Mouse (Mus musculus) forebrain, embryonic 10.5 days (tissue): Measurements from ENCODE around the gene Smad6. TPM values are rescaled to one million over a fixed set of nuclear protein-coding genes. Genes with fewer than 3 reads are reported as not detected.

ENCODE experiments used
- DNase-seq: peaks from one replicate; pipeline ENCODE4 v3.0.0-alpha.2; 2017; ENCODE audit warnings: low spot score; ENCODE audit errors: extremely low spot score
- H3K27ac ChIP-seq: fragments of 300-500 bp; sonication (generic); 2 replicates; pipeline ENCODE4 v1.5.1; 2016; ENCODE audit warnings: mild to moderate bottlenecking
- H3K27me3 ChIP-seq: fragments of 300-500 bp; sonication (generic); 2 replicates; pipeline ENCODE4 v1.6.1; 2016; ENCODE audit warnings: mild to moderate bottlenecking; ENCODE audit not compliant: poor library complexity, severe bottlenecking
- H3K36me3 ChIP-seq: fragments of 300-500 bp; sonication (generic); replicated peaks from 2 replicates; pipeline ENCODE4 v1.6.1; 2016; ENCODE audit warnings: mild to moderate bottlenecking, moderate library complexity
- H3K4me1 ChIP-seq: fragments of 300-500 bp; sonication (generic); 2 replicates; pipeline ENCODE4 v1.6.1; 2016
- H3K4me3 ChIP-seq: fragments of 300-500 bp; sonication (generic); 2 replicates; pipeline ENCODE4 v1.5.1; 2016; ENCODE audit warnings: mild to moderate bottlenecking, moderate library complexity
- H3K9me3 ChIP-seq: fragments of 300-500 bp; sonication (generic); 2 replicates; pipeline ENCODE4 v1.6.1; 2016; ENCODE audit warnings: mild to moderate bottlenecking, moderate library complexity
- WGBS: fragments of 180-500 bp; shearing (Covaris S2); methylation state at CpG from one replicate; pipeline ENCODE4 v1.1.7; 2016; 5-methylcytosine and 5-hydroxymethylcytosine counted together
- polyA plus RNA-seq: library from polyadenylated mRNA; unstranded; fragments of >200 nt; fragmentation: Nextera tagmentation; extraction: Ambion mirVana; gene quantifications from 2 replicates; pipeline ENCODE4 v1.2.1, GENCODE M21; 2016

Gene Smad6
- polyA plus RNA-seq, 1 experiment from 2014 or later = 3.7 TPM

DNA sequence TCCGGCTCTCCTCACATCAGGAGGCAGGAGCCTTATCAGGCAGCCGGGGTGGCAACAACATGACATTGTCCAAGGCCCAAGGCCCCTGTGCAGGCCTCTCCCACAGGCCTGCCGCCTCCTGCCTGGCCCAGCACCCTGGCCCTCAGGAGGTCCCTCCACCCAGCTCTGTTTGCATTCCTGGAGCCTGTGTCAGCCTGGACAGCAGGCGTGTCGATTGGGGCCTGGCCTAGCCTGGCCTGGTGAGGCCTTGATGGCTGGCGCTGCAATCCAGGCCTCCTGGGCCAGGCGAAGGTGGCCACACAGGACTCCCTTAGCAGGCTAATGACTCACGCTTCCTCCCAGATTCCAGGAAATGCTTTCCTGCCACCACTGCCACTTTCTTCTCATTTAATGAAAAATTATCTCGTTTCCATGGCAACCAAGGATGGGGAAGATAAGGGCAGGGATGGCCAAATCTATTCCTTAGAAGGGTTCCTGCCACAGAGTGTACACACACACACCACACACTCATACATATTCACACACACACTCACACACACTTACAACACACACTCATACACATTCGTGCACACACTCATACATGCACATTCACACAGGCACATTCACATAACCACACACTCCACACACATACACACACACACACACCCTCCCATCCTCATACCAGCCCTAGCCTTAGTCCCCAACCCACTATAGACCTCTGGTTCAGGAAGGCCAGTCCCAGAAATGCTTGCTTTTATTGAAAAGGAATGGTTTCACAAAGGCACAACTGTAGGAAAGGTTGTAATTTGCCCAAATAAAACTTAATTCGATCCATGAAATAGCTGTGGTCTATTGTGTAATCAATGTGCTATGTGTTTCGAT is 79.9 kb downstream of the Smad6 start:
- no peaks in the 10 kb centered on the region for H3K36me3 ChIP-seq
- H3K27ac ChIP-seq = peak overlapping the region; percentile 60; the same call in 1 of the 2 replicates
- no peaks in the 10 kb centered on the region for H3K9me3 ChIP-seq
- WGBS = 81% methylated on average over 12 of the region's 12 CpGs
- no peak for DNase-seq
- H3K27me3 ChIP-seq = no peaks in the 10 kb centered on the region
- H3K4me3 ChIP-seq = no peak overlapping the region
- H3K4me1 ChIP-seq = peaks cover 19% of the 10 kb centered on the region

DNA sequence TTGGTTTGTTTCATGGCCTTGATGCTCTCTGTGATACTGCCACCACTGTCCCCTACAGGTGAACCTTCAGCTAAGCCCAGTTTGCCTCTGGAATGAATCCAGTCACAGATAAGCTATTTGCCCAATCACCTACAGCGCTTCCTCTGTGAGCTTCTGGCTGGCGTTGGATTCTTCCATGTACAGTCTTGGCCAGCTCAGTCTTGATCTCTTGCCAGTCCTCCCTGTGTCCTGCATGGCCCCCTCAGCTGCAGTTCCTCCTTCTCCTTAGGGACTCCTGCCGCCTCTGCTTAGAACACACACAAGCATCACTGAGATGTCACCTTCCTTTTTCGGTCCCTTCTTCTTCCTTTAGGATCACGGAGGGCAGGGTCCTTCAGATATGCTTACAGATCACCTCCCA is 85.6 kb downstream of the Smad6 start:
- WGBS = 86% methylated on average over 5 of the region's 5 CpGs
- Histone ChIP-seq H3K36me3 (no peaks in the 10 kb centered on the region), H3K9me3 (no peaks in the 10 kb centered on the region), H3K4me3 (no peak overlapping the region), H3K27ac (0 out of 2 replicates have a peak overlapping the region, but pooled peaks have one; percentile 18), H3K4me1 (peaks cover 13% of the 10 kb centered on the region), H3K27me3 (no peaks in the 10 kb centered on the region)
- DNase-seq = no peak

DNA sequence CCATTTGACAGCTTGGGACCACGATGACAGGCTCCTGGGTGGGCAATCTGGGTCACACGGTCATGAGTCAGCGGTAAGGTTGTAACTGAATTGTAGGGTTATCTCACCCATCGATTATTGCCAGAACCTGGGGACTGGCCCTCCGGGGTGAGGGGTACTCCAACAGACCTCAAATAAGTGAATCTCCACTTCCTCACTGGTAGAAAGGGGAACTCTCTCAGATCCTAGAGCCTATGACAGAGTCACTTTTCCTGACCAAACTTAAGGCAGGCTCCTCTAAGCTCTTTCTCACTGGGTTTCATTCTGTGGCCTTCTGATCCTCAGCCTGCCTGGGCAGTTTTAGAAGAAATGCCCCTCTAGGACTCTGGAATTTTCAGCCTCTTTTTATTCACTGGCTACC is 88.8 kb downstream of the Smad6 start:
- H3K27me3 ChIP-seq = peaks cover 14% of the 10 kb centered on the region
- no peak overlapping the region; the same call in 1 of the 2 replicates for H3K27ac ChIP-seq
- 69% methylated on average over 5 of the region's 5 CpGs for WGBS
- peaks cover 23% of the 10 kb centered on the region for H3K4me1 ChIP-seq
- no peak overlapping the region for H3K4me3 ChIP-seq
- H3K36me3 ChIP-seq = no peaks in the 10 kb centered on the region
- no peaks in the 10 kb centered on the region for H3K9me3 ChIP-seq
- no peak for DNase-seq

DNA sequence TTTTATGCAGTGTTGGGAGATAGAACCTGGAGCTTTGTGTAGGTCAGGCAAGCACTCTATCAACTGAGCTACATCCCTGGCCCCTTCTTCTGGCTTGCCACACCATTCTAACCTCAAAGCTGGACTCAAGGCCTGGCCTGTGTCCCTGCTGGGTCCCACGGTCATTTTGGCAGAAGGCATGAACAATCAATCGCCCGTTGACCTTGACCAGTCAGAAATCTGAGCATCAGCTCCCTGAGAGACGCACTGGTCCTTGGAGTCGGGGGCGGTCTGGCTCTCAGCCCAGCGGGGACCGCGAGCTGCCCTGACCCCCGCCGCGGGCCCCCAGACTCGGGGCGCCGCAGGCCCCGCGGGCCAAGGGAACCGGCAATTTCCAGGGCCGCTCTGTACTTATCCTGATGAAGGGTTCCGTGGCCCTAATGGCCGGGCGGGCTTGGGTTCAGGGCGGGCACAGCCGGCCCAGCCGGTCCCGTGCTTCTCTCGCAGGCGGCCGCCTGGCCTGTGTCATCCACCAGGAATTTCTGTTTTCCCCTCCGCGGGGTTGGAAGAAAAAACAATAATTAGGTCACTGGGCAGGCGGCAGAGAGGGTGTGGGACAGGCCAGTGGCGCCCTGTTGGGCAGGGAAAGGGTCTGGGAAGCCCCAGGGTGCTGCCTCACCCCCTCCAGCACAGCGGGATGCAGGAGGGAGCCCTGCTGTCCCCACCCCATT is 94.4 kb downstream of the Smad6 start:
- Histone ChIP-seq H3K4me1 (peaks cover 28% of the 10 kb centered on the region), H3K4me3 (peak overlapping the region; percentile 52), H3K27ac (peak overlapping the region; percentile 83), H3K9me3 (no peaks in the 10 kb centered on the region), H3K36me3 (no peaks in the 10 kb centered on the region), H3K27me3 (peaks cover 50% of the 10 kb centered on the region)
- 7% methylated on average over 34 of the region's 34 CpGs for WGBS
- DNase-seq = peak; percentile 39

GRCm38 (mm10) chr9:63926377-63926776 is 95.5 kb downstream of the Smad6 start:
- H3K36me3 ChIP-seq = no peaks in the 10 kb centered on the region
- no peaks in the 10 kb centered on the region for H3K9me3 ChIP-seq
- 83% methylated on average over 7 of the region's 7 CpGs for whole genome bisulfite sequencing
- no peak overlapping the region for H3K4me3 ChIP-seq
- no peak for DNase-seq
- peaks cover 50% of the 10 kb centered on the region for H3K27me3 ChIP-seq
- H3K4me1 ChIP-seq = peaks cover 24% of the 10 kb centered on the region
- no peak overlapping the region for H3K27ac ChIP-seq

- WGBS = 85% methylated on average over 9 of the region's 9 CpGs
- no peak overlapping the region for H3K27ac ChIP-seq
- no peak overlapping the region for H3K4me3 ChIP-seq
- peaks cover 37% of the 10 kb centered on the region for H3K27me3 ChIP-seq
- H3K36me3 ChIP-seq = no peaks in the 10 kb centered on the region
- H3K9me3 ChIP-seq = no peaks in the 10 kb centered on the region
- DNase-seq = no peak
- H3K4me1 ChIP-seq = peaks cover 21% of the 10 kb centered on the region
These were observed 98.6 kb downstream of the Smad6 start for GRCm38 (mm10) chr9:63923190-63923717.

- Histone ChIP-seq H3K4me1 (peaks cover 12% of the 10 kb centered on the region), H3K9me3 (no peaks in the 10 kb centered on the region), H3K4me3 (no peak overlapping the region), H3K27ac (no peak overlapping the region), H3K27me3 (peaks cover 2% of the 10 kb centered on the region; the same call in 1 of the 2 replicates), H3K36me3 (no peaks in the 10 kb centered on the region)
- no peak for DNase-seq
- WGBS = 90% methylated on average over 3 of the region's 3 CpGs
These were observed 102.2 kb downstream of the Smad6 start for GRCm38 (mm10) chr9:63919708-63920107.

- Histone ChIP-seq H3K9me3 (no peaks in the 10 kb centered on the region), H3K4me1 (peaks cover 12% of the 10 kb centered on the region), H3K27ac (peak overlapping the region; percentile 9; the same call in 1 of the 2 replicates), H3K36me3 (no peaks in the 10 kb centered on the region), H3K4me3 (no peak overlapping the region), H3K27me3 (no peaks in the 10 kb centered on the region)
- no peak for DNase-seq
- WGBS = 86% methylated on average over 18 of the region's 18 CpGs
These were observed 102.8 kb downstream of the Smad6 start for GRCm38 (mm10) chr9:63919001-63919555.

- no peak overlapping the region for H3K4me3 ChIP-seq
- H3K9me3 ChIP-seq = no peaks in the 10 kb centered on the region
- H3K4me1 ChIP-seq = peaks cover 12% of the 10 kb centered on the region
- DNase-seq = peak; percentile 77
- H3K36me3 ChIP-seq = no peaks in the 10 kb centered on the region
- H3K27me3 ChIP-seq = no peaks in the 10 kb centered on the region
- WGBS = 65% methylated on average over 4 of the region's 4 CpGs
- H3K27ac ChIP-seq = no peak overlapping the region
These were observed 103.6 kb downstream of the Smad6 start for GRCm38 (mm10) chr9:63918245-63918644.

GRCm38 (mm10) chr9:63916441-63916840 is 105.4 kb downstream of the Smad6 start:
- Histone ChIP-seq H3K36me3 (no peaks in the 10 kb centered on the region), H3K4me1 (peaks cover 12% of the 10 kb centered on the region; the same call in 1 of the 2 replicates), H3K27me3 (no peaks in the 10 kb centered on the region), H3K9me3 (no peaks in the 10 kb centered on the region), H3K4me3 (no peak overlapping the region), H3K27ac (no peak overlapping the region)
- 76% methylated on average over 6 of the region's 6 CpGs for WGBS
- no peak for DNase-seq

- peaks cover 12% of the 10 kb centered on the region; the same call in 1 of the 2 replicates for H3K4me1 ChIP-seq
These were observed 105.9 kb downstream of the Smad6 start for GRCm38 (mm10) chr9:63915976-63916375.

GRCm38 (mm10) chr9:63914944-63915343 is 106.9 kb downstream of the Smad6 start:
- H3K36me3 ChIP-seq = no peaks in the 10 kb centered on the region
- 89% methylated on average over 5 of the region's 5 CpGs for WGBS

More at GRCm38 (mm10) chr9:63915976-63916375, 105.9 kb downstream of the Smad6 start:
- Histone ChIP-seq H3K27ac (no peak overlapping the region), H3K27me3 (no peaks in the 10 kb centered on the region), H3K9me3 (no peaks in the 10 kb centered on the region), H3K36me3 (no peaks in the 10 kb centered on the region), H3K4me3 (no peak overlapping the region)
- 61% methylated on average over 5 of the region's 5 CpGs for WGBS
- peak; percentile 54 for DNase-seq

More at GRCm38 (mm10) chr9:63914944-63915343, 106.9 kb downstream of the Smad6 start:
- Histone ChIP-seq H3K4me3 (no peak overlapping the region), H3K27me3 (no peaks in the 10 kb centered on the region), H3K27ac (no peak overlapping the region), H3K9me3 (no peaks in the 10 kb centered on the region), H3K4me1 (peaks cover 12% of the 10 kb centered on the region; the same call in 1 of the 2 replicates)
- no peak for DNase-seq
